Comparison of ENCODE assay signal across 8 mouse cellular contexts in the genomic region with DNA sequence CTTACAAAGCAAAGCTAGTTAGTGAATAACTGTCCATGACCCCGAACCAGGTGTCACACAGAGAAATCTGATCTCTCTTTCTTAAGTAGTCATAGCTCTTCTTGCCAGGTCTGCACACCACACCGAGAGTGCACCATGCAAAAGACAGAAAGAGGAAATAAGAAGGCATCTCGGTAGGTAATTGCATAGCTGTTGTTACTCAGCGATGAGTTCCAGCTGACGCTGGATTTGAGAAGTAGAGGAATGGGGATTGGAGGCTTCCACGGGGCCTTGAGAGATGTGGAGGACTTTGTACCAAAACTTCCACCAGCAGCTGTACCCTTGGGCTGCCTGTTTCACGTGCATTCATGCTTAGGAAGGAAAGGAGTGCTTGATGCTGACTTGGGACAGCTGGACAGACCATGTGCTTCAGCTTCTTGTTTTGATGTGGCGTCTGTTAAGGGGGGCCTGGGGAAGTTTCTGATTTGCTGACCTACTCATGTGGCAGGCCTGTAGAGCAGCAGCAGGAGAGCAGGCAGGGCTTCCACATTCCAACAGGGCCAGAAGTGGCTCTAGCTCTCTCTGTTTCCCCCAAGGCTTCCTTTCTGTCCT.
A peak's percentile ranks its signal among the peaks of the same experiment; 100 is the strongest.
DNase-seq lines count a peak whose midpoint lies in the region; ATAC-seq and TF ChIP-seq lines count a peak whose summit lies in the region.

No protein-coding gene starts in this region.

- H3K27me3 ChIP-seq in hindbrain, postnatal 0 days (ENCODE audit: insufficient read depth, low read length), result no peaks in the 10 kb centered on the region

- no peak for DNase-seq in layer of hippocampus, adult 2 months (ENCODE audit: low spot score in 2 of 2)
- no peak for DNase-seq in layer of hippocampus, adult 18-20 months (ENCODE audit: low spot score in 2 of 2)
- peak; percentile 49 for DNase-seq in hindbrain, postnatal 0 days (ENCODE audit: low spot score)
- DNase-seq in lung, adult 18-20 months, result peak; percentile 20 to 33
- peak; percentile 8 for DNase-seq in retina, adult 2 months (ENCODE audit: low read depth, low spot score)
- DNase-seq in right cerebral cortex, postnatal 4 days, result no peak

- peak overlapping the region; percentile 44; the same call in 1 of the 2 replicates for H3K4me2 ChIP-seq in hindbrain, postnatal 0 days (ENCODE audit: low read depth, low read length)

- H3K27ac ChIP-seq in layer of hippocampus, adult 2 months, result peak overlapping the region; percentile 64
- H3K27ac ChIP-seq in hindbrain, postnatal 0 days, result no peak overlapping the region

- TF ChIP-seq CTCF in layer of hippocampus, adult 2 months (conservative IDR thresholded peaks at IDR 0.05), result no peak
- no peak for TF ChIP-seq CTCF in hindbrain, postnatal 0 days (IDR thresholded peaks at IDR 0.05; ENCODE audit: low read depth)

- 36% methylated on average over 8 of the region's 8 CpGs for WGBS in hindbrain, postnatal 0 days

- no peak overlapping the region; the same call in 1 of the 2 replicates for H3K4me3 ChIP-seq in layer of hippocampus, adult 2 months
- H3K4me3 ChIP-seq in hindbrain, postnatal 0 days (ENCODE audit: low read length), result no peak overlapping the region

- no peaks in the 10 kb centered on the region for H3K9me3 ChIP-seq in hindbrain, postnatal 0 days (ENCODE audit: low read length)

- no peaks in the 10 kb centered on the region for H3K36me3 ChIP-seq in hindbrain, postnatal 0 days (ENCODE audit: insufficient read depth, low read length)

- H3K9ac ChIP-seq in hindbrain, postnatal 0 days (replicated peaks; ENCODE audit: low read length), result no peak overlapping the region

- peak; percentile 70 for ATAC-seq in granulocyte monocyte progenitor cell, adult 5-6 weeks (replicated peaks; ENCODE audit: poor library complexity, severe bottlenecking)
- ATAC-seq in hindbrain, postnatal 0 days, result peak; percentile 71
- ATAC-seq in erythroid progenitor cell, adult 5-6 weeks (replicated peaks; ENCODE audit: low FRiP score, poor library complexity, severe bottlenecking), result no peak

- H3K4me1 ChIP-seq in hindbrain, postnatal 0 days (ENCODE audit: insufficient read depth, low read length), result peaks cover 15% of the 10 kb centered on the region; the same call in 1 of the 2 replicates

Comparison
In these comparisons a context has a peak if more than half of its experiments do, and no peak if none do; other contexts are left out.
1. DNase-seq: peak in hindbrain, postnatal 0 days (single experiment), lung, adult 18-20 months (2 of 2) and retina, adult 2 months (single experiment); none in layer of hippocampus, adult 2 months (0 of 2), layer of hippocampus, adult 18-20 months (0 of 2) and right cerebral cortex, postnatal 4 days (single experiment).